Mouse (Mus musculus): ENCODE results near the gene D17H6S53E.
A peak's percentile ranks its signal among the peaks of the same experiment; 100 is the strongest.

DNA sequence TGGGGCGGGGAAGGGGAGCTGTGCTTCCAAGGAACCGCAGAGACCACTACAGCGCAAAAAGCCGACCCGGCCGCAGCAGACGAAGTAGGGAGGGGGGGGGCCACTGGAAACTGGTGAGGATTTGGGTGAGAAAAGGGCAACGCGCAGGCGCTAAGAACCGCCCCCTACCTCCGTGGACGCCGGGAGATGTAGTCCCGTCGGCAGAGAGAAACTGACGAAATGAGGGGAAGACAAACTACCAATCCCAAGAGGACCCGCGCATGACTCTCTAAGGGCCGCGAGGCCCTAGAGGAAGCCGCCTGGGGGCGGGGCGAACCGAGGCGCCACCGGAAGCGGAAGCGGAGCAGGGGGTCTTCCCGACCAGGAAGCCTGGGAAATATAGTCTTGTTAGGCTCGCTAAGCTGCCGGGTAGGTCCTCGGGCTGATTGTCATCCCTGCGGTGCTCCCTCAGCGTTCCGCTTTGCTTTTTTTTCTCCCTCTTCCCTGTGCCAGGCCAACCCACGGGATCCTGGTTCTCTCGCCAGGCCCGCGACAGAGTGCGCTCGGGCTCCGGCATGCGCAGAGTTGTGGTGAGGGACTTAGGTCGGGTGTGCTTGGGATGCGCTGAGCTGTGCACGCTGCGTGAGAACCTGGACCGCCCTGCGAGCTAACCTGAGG is 4.9 kb upstream of the D17H6S53E start, which contains the start of gene Gpank1:
- no peak for TF ChIP-seq CTCF (IDR thresholded peaks at IDR 0.05; ENCODE audit: control insufficient read depth, insufficient read depth, low read length)
- TF ChIP-seq POLR2A (IDR thresholded peaks at IDR 0.05; ENCODE audit: borderline replicate concordance, control insufficient read depth, low read depth, low read length): peak; percentile 66; the same call in 1 of the 2 replicates

Measured in bone marrow, adult 2 months (tissue).